Mouse (Mus musculus) CD4-positive helper T cell, adult 2 months (primary cell): ENCODE measurements around the gene Gspt1.
"Not testable (repeated sequence)": the region's sequence is repeated elsewhere in the genome, so short reads cannot be mapped to it uniquely, and the experiment has no call there.

Source experiments
- DNase-seq: peaks from one replicate; pipeline ENCODE4 v3.0.0-alpha.2; 2012; ENCODE audit warnings: low read depth, missing footprints, low spot score

The Gspt1 gene

DNA sequence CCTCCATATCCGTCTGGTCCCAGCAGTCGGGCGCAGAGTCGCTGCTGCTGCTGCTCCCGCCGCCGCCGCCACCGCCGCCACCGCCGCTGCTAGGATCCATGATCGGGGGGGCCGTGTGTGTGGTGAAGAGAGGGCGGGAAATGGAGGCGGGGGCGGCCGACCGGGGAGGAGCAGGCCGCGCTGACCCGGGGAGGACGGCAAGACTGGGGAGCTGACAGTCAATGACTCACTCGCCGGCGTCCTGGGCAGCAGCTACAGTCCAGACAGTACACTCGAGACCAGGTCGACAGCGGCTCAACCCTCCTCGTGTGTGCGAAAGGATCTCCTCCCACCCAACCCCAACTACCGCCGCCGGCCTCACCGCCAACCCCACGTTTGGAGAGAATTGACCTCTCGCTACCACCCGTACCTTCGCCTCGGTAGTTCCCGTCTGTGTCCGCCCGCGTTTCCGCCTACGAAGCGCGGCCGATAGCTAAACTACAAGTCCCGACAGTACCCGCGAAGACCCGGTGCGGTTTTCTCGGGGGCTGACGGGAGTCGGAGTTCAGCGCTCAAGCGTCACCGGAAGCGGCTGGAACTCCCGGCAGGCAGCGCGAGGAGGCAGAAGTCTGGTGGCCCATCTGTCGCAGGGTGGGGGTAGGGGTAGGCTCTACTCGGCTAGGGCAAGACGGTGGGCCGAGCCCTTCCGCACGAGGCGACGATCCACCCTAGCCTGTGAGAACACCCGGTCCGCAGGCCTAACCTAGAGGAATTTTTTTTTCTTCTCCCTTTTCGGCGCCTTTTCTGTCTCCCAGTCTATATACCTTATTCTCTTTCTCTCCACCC lies at the start of gene Gspt1:
Gspt1 (minus strand) TSS at position 428 of the 825 bp plus-strand sequence.
- peak; percentile 98 for DNase-seq

DNA sequence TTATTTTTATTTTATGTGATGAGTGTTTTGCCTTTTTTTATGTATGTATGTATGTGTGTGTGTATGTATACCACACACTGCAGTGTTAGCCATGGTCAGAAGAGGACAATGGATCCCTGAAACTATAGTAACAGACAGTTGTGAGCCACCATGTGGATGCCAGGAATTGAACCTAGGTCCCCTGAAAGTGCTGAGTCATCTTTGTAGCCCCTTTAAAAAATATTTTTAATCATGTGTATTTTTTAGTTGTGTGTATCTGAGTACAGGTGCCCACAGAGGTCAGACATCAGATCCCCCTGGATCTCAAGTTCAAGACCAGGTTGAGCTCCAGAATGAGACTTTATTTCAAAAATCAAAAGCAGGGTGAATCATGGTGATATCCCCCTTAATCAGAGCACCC lies 49.6 kb upstream of the Gspt1 start:
- no peak for DNase-seq

DNA sequence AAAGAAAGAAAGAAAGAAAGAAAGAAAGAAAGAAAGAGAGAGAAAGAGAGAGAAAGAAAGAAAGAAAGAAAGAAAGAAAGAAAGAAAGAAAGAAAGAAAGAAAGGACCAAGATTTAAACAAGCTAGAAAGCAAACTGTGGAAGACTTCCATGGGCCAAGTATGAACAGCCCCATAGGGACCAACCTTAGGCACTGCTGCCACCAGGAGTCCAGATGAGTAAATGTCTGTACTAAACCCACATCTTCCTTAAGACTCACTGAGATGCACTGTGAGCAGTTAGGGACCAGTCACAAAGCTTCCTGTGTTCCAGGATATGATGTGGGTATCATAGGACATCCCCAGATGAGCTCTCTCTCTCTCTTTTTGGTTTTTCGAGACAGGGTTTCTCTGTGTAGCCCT lies 43.6 kb upstream of the Gspt1 start:
- peak; percentile 40 for DNase-seq

DNA sequence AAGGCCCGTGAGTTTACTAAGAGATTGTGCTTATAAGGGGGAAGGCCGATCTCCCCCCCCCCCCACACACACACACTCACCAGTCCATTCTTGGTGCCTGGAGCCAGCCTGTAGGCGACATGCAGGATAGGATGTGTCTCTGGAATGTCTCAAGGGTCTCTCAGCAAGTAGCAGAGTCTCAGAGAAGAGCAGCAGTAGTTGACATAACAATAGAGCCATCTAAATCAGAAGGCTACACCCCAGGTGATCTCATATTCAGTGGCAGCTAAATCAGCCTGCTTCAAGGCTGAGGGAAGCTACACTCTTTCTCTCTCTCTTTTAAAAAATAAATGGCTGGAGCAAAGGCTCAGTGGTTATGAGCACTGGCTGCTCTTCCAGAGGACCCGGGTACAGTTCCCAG lies 41.5 kb upstream of the Gspt1 start:
- not testable (repeated sequence) for DNase-seq

DNA sequence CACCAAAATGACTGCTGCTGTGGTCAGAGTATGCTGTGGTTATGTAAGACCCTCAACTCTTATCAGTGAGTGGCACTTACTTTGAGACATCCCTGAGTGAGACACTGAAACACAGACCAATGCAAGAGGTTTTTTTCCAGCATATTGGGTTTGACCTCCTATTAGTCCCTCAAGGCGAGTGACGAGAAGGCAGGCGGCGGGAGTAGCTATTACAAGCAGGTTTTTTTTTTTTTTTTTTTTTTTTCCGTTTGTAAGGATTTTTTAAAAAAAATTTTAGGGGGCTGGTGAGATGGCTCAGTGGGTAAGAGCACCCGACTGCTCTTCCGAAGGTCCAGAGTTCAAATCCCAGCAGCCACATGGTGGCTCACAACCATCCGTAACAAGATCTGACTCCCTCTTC lies 34.7 kb upstream of the Gspt1 start:
- not testable (repeated sequence) for DNase-seq

DNA sequence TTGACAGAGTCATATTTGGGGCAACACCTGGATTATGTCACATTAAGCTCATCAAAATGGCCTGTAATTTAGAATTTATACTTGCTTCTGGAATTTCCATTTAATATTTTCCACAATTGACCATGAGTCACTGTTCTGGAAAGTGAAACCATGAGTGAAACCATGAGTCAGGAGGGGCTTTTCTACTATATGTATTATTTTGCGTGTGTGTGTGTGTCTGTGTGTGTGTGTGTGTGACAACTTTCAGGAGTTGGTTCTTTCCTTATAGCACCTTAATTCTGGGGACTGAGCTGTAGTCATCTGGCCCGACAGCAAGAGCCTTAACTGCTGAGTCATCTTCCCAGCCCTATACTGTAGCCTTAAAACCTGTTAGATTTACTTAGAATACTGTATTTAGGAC lies 31.8 kb upstream of the Gspt1 start:
- DNase-seq: peak; percentile 20

DNA sequence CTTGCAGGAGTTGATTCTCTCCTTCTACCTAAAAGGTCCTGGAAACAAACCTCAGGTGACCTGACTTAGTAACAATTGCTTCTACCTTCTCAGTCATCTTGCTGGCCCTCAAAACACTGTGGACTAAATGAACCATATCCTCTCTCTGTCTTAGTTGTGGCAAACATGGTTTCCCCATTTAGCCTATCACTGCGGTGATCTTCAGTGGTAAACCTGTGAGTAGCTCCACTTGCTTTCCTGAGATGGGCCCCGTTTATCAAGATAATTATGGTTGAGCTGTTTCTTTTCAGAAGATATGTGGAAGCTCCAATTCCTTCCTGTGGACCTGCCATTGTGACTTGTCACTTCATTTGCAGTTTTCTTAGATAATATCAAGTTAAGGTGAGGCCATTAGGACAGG lies 30.8 kb upstream of the Gspt1 start:
- peak; percentile 65 for DNase-seq

DNA sequence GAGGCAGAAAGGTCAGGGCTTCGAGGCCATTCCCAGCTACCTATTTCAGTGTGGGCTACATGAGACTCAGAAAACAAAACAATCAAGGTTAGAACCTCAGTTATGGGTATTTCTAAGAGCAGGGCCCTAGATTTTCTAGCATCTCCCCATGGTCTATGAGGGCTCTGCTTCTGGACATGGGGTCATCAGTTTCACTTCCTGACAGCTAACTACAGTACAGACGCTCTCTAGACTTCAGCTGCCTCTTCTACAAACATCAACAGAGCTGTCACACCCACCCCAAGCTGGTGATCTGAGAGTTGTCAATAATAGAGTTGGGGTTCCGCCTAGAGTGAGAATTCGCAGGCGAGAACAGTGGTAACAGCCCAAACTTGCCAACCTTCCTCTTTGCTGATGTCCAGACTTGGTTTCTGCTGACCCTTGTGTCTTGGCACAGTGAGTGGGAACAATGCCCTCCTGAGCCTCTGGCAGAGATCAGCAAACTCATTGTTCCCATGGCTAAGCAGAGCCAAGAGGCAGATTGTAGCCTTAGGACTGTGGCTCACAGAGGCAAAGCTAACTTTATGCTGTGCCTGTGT lies 28.6 kb upstream of the Gspt1 start:
- DNase-seq: no peak

DNA sequence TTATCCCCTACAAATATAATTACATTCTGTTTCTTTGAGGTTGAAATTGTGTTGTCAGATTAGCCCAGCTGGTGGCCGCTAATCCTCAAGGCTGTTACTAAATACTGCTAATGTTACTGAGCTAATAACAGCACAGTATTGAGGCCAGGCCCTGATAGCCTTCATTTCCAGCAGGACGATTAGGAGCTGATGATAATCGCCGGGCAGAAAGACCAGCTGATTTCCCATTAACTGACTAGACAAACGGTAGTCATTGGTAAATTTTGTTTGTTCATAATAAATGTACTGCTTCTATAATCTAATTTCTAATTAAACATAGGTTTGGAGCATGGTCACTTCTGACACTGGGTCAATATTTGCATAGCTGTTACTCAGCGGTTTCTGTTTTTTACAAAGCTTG lies 24.7 kb upstream of the Gspt1 start:
- no peak for DNase-seq

DNA sequence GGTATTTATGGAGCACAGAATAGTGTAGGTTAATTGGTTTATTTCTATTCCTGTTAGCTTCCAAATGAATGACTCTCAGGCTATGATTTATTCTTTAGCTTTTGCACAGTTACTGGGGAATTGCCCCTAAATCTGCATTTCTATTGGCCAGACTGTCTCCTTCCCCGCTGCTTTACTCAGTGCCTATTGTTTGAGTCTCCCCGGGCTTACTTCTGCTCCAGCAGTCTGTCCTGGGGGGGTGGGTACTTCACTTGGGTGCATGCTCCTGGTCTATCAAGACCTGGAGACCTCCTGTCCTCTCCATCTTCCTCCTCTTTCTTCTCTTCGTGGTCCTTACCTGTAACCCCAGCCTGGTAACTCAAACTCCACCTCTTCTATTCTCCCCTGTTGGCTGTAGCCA lies 22.8 kb upstream of the Gspt1 start:
- DNase-seq: no peak

DNA sequence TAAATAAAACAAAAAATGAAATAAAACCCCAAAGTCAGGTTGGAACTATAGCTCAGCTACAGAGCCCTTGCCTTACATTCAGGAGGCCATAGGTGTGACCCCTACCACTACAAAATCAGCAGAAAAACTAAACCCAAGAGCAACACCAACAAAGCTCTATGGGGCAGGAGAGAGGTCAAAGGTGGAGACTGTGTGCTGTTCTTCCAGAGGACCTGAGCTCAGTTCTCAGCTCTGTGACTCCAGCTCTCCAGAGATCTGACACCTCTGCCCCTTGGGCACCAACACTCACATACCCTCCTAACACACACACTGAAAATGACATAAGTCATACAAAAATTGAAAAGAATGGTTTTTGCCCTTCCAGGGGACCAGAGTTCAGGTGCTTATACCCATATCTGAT lies 16.9 kb upstream of the Gspt1 start:
- no peak for DNase-seq

DNA sequence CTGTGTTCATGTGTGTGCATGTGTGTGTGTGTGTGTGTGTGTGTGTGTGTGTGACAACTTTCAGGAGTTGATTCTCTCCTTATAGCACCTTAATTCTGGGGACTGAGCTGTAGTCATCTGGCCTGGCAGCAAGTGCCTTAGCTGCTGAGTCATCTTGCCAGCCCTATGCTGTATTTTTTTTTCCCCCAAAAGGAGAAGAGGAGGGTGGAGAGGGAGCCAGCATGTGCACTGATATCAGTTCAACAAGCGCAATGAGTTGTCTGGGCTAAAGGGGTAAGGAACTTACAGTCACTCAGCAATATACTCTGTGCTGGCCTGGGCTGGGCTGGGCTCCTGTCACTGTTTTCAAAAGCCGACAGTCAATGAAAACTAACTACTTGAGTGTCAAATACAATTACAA lies 16.5 kb upstream of the Gspt1 start:
- DNase-seq: no peak

DNA sequence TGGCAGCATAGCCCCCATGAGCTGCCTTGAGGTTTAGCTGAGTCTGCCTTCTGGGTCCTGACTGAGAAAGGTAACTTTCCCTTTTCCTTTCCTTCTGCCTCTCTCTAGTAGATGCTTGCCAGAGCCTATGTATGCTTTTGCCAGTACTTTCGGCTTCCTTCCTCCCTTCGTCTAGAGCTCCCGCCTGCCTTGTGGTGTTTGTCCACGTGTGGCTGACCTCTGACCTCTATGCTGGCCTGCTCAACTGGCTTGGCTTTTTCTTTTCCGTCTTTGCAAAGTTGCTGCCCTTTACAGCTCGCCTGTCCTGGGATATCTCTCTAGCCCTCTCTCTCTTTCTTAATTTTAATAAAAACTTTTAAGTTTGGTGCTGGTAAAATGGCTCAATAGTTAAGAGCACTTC lies 15.7 kb upstream of the Gspt1 start:
- no peak for DNase-seq

DNA sequence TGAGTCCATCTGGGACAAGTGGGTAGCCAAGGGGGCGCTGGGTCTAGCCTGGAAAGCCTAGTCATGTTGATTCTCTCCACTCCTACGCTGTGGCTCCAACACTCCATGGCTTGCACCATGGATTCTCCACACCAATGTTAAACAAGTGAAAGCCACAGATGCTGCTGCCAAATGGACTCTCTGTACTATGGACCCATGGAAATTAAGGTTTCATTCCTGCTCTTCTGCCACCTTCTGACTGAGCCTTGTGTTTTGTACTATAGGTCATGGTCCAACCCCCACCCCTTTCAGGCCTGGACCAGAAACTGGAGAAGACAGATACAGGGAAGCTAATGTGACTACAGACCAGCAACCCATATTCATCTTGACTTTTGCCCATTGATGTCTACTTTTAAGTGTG lies 12.4 kb upstream of the Gspt1 start:
- DNase-seq: no peak

DNA sequence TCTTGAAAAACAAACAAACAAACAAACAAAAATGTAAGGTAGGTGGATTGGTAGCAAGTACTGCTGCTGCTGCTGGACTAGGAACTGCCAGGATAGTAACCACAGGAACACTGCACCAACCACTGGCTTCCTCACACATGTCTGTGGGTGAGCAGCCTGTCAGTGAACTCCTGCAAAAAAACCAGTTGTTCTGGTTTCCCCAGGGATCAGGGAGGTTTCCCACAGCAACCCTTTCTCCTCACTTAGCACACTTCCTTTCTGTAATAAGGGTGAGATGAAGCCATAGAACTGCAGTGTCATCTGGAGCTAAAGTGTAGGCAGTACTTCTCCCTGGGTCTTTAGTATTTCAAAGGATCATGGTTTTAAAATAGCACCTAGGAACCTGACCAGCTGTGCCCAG lies 9.1 kb upstream of the Gspt1 start:
- DNase-seq: no peak

DNA sequence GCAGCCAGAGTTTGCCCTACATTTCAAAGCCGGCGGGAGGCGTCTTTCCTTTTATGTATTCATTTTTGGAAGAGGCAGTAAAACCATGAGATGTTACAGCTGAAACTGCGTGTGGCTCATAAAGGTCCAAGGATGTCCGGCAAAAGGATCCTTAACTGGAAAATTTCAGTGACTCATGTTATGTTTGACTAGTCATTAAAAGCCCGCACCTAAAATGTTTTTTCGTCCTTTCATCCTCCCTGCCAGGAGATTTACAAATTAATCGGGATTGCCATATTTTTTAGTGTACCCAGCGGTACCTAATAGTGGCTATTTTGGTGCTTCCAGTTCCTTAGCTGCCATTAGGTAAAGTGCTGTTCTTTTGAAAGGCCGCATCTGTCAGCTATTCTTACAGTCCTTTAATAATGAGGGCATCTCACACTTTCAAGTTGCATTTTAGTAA lies 619 bp upstream of the Gspt1 start:
- no peak for DNase-seq

DNA sequence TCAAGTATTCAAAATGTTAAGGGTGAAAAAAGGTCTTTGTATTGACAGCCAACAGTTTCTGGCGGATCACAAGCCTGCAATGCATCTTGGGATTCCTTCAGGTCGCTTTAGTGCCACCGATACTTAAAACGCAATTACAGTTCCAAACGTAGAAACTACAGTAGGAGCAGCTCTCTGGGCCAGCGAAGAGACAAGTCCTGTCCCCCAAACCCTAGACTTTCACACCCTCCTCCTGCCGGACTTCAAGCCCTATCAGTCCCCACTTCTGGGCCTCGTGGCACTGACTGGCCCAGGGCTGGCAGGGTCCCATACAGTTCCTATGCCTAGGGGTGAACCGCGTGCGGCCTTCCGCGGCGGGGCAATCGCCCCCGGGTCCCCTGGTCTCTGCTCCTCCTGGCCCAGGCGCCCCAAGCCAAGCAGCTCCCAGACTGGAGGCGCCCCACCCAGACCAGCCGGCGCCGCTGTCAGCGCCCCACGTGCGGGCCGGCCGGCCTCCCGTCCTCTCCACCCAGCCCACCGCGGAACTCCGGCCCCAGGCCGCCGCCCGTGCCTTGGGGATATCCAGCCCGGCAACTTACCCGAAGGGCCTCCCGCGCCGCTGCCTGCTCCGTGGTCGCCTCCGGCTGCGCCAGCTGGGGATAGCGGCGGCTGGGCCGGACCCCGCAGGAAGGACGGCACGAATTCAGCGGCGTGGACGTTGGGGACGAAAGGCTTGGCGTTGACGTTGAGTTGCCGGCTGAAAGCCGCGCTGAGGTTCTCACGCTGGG lies 877 bp downstream of the Gspt1 start:
- peak; percentile 66 for DNase-seq

DNA sequence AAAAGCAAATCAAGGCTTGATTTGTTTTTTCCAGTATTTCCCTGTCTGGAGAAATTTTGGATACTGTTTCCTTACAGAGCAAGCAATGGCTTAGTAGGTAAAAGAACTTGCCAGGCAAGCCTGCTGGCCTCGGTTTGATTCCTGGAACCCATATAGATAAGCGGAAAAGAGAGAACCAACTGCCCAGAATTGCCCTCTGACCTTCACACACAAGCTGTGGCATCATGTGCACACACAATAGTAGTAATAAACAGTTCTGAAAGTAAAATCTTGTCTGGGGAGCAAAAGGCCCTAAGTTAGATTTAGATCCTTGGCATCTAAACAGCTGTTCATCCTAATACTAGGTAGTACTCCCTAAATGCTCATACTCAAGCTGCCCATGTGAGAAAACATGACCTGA lies 6.3 kb downstream of the Gspt1 start:
- DNase-seq: no peak

DNA sequence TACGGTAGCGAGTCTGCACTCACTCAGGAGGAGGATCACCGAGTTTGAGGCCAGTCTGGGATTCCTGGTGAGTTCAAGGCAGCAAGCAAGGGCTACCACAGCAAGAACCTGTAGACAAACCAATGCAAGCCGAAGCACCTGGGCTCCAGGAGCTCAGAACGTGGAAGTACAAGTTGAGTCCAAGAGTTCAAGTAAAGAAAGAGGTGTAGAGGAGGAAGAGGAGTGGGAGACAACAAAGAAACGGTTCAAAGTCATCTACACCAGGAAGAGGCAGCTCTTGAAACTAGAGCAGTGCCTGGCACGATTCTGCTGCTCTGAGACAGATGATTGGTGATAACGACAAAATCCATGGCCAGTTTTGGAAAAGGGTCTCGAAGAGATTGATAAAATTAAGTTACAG lies 8.4 kb downstream of the Gspt1 start:
- DNase-seq: no peak

DNA sequence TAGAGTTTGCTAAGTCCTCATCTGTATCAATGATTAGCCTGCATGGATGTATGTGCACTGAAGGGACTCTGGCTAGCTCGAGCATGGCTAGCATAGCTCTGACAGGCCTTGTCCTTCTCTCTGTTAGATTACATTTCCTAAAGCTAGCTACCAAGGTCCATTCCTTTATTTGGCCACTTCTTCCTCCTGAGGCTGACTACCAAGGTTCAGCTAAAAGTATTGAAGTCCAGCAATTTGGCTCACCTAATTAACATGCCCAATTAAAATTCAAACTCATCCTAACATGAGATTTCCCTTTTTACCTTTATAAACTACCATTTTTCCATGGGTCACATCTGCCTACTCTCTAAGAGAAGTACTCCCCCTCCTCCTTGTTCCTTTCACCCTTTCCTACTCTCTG lies 11.7 kb downstream of the Gspt1 start:
- DNase-seq: no peak

DNA sequence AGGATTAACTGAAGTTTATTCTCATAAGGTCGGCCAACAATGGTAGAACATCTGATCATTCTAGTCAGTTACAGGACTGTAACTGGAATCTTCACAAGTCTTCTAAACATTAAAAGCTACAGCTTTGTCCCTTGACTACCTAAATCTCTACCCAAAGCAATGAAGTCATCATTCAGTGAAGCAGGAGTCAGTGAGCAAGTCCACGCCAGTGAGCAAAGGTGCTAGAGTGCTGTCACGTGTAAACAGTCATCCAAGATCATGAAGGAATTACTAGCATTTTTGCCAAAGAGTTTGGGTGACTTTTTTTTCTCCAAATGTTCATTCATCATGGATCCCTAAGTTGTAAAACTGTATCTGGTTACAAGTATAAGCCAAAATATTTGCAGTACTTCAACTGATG lies 36.3 kb downstream of the Gspt1 start:
- DNase-seq: no peak

DNA sequence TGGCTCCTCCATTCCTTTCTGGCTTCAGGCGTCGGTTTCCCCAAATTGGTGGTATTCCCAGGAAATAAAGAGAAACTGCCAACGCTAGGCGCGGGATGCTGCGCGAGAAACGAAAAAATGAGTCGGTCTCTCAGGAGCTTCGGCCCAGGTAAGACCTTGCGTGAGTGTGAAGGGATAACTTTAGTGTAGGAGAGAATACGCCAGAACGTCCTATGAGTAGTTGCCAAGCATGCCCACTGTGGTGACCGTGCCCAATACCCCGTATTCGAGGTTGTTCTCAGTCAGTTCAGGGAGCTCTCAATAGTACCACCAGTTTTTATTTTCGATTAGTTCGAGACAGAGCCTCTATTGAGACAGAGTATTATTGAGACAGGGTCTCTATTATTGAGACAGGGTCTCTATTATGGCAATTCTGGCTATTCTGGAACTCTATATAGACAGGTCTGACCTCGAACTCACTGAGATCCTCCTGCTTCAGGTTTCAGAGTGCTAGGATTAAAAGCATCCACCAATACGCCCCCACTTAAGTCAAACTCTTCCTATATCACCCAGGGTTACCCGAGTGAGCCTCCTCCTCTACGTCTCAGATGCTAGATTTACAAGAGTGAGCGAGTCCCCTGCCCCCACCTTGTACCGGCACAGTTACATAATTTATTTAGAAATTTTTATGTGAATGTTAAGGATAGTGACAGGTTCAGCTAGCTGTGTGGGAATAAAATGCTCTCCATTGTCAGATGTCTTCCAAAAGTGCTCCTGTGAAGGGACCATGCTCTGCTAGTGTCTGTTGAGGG lies 50.3 kb downstream of the Gspt1 start:
- no peak for DNase-seq
